Mouse (Mus musculus) right cerebral cortex, adult 18-20 months (tissue): ENCODE results near the gene Serinc2.

Experiments
- DNase-seq: peaks from one replicate; pipeline ENCODE4 v3.0.0; 2022; ENCODE audit warnings: mixed read lengths

Serinc2 gene

GRCm38 (mm10) chr4:130296243-130296965, 17.4 kb upstream of the Serinc2 start:
- no peak for DNase-seq

GRCm38 (mm10) chr4:130295047-130295745, 16.2 kb upstream of the Serinc2 start:
- no peak for DNase-seq

- DNase-seq: no peak
Measured at GRCm38 (mm10) chr4:130294513-130294912, 15.5 kb upstream of the Serinc2 start.

GRCm38 (mm10) chr4:130292271-130292670, 13.3 kb upstream of the Serinc2 start:
- DNase-seq: peak; percentile 61

GRCm38 (mm10) chr4:130289824-130290223, 10.8 kb upstream of the Serinc2 start:
- no peak for DNase-seq

- no peak for DNase-seq
Measured at GRCm38 (mm10) chr4:130286531-130286930, 7.5 kb upstream of the Serinc2 start.

- no peak for DNase-seq
Measured at GRCm38 (mm10) chr4:130283826-130284225, 4.8 kb upstream of the Serinc2 start.

GRCm38 (mm10) chr4:130282856-130283255, 3.9 kb upstream of the Serinc2 start:
- DNase-seq: no peak

GRCm38 (mm10) chr4:130276573-130277176, 2.3 kb downstream of the Serinc2 start:
- DNase-seq: no peak

- DNase-seq: no peak
Measured at GRCm38 (mm10) chr4:130275823-130276105, 3.2 kb downstream of the Serinc2 start.

- DNase-seq: no peak
Measured at GRCm38 (mm10) chr4:130275016-130275822, 3.8 kb downstream of the Serinc2 start.

GRCm38 (mm10) chr4:130274346-130275015, 4.5 kb downstream of the Serinc2 start:
- DNase-seq: no peak

GRCm38 (mm10) chr4:130273698-130274345, 5.2 kb downstream of the Serinc2 start:
- peak; percentile 84 for DNase-seq

GRCm38 (mm10) chr4:130270611-130271347, 8.2 kb downstream of the Serinc2 start:
- peak; percentile 74 for DNase-seq

- DNase-seq: peak; percentile 91
Measured at GRCm38 (mm10) chr4:130270089-130270488, 8.9 kb downstream of the Serinc2 start.

GRCm38 (mm10) chr4:130268736-130269135, 10.3 kb downstream of the Serinc2 start:
- no peak for DNase-seq

- DNase-seq: no peak
Measured at GRCm38 (mm10) chr4:130267069-130267468, 11.9 kb downstream of the Serinc2 start.

- DNase-seq: no peak
Measured at GRCm38 (mm10) chr4:130266601-130267000, 12.4 kb downstream of the Serinc2 start.

GRCm38 (mm10) chr4:130264698-130265349, 14.2 kb downstream of the Serinc2 start:
- peak; percentile 61 for DNase-seq

GRCm38 (mm10) chr4:130264131-130264530, 14.9 kb downstream of the Serinc2 start:
- DNase-seq: no peak

- no peak for DNase-seq
Measured at GRCm38 (mm10) chr4:130260406-130260805, 18.6 kb downstream of the Serinc2 start.
